Comparison of ENCODE assay signal across 8 mouse cellular contexts in the genomic region with DNA sequence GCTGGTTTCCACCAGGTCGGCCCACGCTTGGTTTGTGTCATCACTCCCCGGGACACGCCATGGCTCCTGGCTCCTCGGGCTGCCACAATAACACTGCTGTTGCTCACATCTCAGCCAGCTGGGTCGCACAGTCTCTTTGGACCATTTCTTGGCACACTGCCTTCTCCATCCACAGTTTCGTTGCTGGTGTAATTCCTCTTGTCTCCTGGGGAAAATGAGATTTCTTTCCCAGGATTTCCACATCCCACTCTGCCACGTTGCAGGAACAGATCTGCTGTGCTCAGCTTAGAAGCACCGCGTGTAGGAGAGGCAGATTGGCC. TPM values are rescaled to one million over a fixed set of nuclear protein-coding genes. Genes with fewer than 3 reads are reported as not detected.
A peak's percentile ranks its signal among the peaks of the same experiment; 100 is the strongest.
DNase-seq lines count a peak whose midpoint lies in the region; ATAC-seq and TF ChIP-seq lines count a peak whose summit lies in the region.

No protein-coding gene starts in this region.

- DNase-seq in adrenal gland, postnatal 25 days, result peak; percentile 69
- DNase-seq in heart, postnatal 0 days (ENCODE audit: low spot score), result peak; percentile 78
- peak; percentile 68 to 75 for DNase-seq in layer of hippocampus, adult 18-20 months (ENCODE audit: low spot score in 2 of 2)
- peak; percentile 85 for DNase-seq in right cerebral cortex, adult 18-20 months
- DNase-seq in c-Kit-positive CD71-positive TER-119-positive erythroid progenitor cells, embryonic 14.5 days (ENCODE audit: low spot score), result no peak

- peak overlapping the region; percentile 99 for H3K9ac ChIP-seq in forebrain, embryonic 15.5 days (replicated peaks)
- H3K9ac ChIP-seq in heart, postnatal 0 days (replicated peaks; ENCODE audit: low read depth, low read length), result peak overlapping the region; percentile 97
- peak overlapping the region; percentile 100 for H3K9ac ChIP-seq in lung, embryonic 16.5 days (ENCODE audit: low read length)

- TF ChIP-seq CTCF in E14TG2a.4 (conservative IDR thresholded peaks at IDR 0.05; ENCODE audit: low read length), result no peak
- no peak for TF ChIP-seq CTCF in heart, postnatal 0 days (IDR thresholded peaks at IDR 0.05; ENCODE audit: low read depth)

- 6% methylated on average over 10 of the region's 10 CpGs for WGBS in forebrain, embryonic 15.5 days
- 6% methylated on average over 10 of the region's 10 CpGs for WGBS in heart, postnatal 0 days
- WGBS in lung, embryonic 16.5 days, result 11% methylated on average over 10 of the region's 10 CpGs

- H3K4me2 ChIP-seq in forebrain, embryonic 15.5 days (replicated peaks), result peak overlapping the region; percentile 88
- H3K4me2 ChIP-seq in heart, postnatal 0 days (ENCODE audit: low read depth, low read length), result peak overlapping the region; percentile 84
- peak overlapping the region; percentile 96 for H3K4me2 ChIP-seq in lung, embryonic 16.5 days (ENCODE audit: low read depth, low read length)

- peaks cover 6% of the 10 kb centered on the region for H3K36me3 ChIP-seq in E14TG2a.4 (ENCODE audit: insufficient read depth, low read length)
- H3K36me3 ChIP-seq in forebrain, embryonic 15.5 days, result no peaks in the 10 kb centered on the region
- H3K36me3 ChIP-seq in heart, postnatal 0 days (replicated peaks; ENCODE audit: control insufficient read depth, insufficient read depth, low read length), result no peaks in the 10 kb centered on the region
- H3K36me3 ChIP-seq in lung, embryonic 16.5 days (ENCODE audit: control insufficient read depth, insufficient read depth, low read length), result no peaks in the 10 kb centered on the region

- ATAC-seq in forebrain, embryonic 15.5 days (replicated peaks), result peak; percentile 27
- peak; percentile 10; the same call in 1 of the 2 replicates for ATAC-seq in heart, postnatal 0 days (ENCODE audit: insufficient read depth, low read depth)
- ATAC-seq in lung, embryonic 16.5 days (ENCODE audit: low read depth), result no peak

- H3K4me3 ChIP-seq in E14TG2a.4 (replicated peaks; ENCODE audit: low read length), result peak overlapping the region; percentile 91
- peak overlapping the region; percentile 95 for H3K4me3 ChIP-seq in forebrain, embryonic 15.5 days
- H3K4me3 ChIP-seq in heart, postnatal 0 days (ENCODE audit: low read depth, low read length), result peak overlapping the region; percentile 90
- H3K4me3 ChIP-seq in lung, embryonic 16.5 days (ENCODE audit: low read length), result peak overlapping the region; percentile 95

- peak overlapping the region; percentile 100 for H3K27ac ChIP-seq in forebrain, embryonic 15.5 days (replicated peaks)
- peak overlapping the region; percentile 98 for H3K27ac ChIP-seq in heart, postnatal 0 days (ENCODE audit: low read depth)
- H3K27ac ChIP-seq in lung, embryonic 16.5 days (ENCODE audit: low read length), result peak overlapping the region; percentile 99

- no peak for TF ChIP-seq EP300 in heart, postnatal 0 days (IDR thresholded peaks at IDR 0.05; ENCODE audit: low read depth)

- H3K27me3 ChIP-seq in E14TG2a.4 (ENCODE audit: insufficient read depth, low read length), result no peaks in the 10 kb centered on the region
- H3K27me3 ChIP-seq in forebrain, embryonic 15.5 days, result no peaks in the 10 kb centered on the region
- no peaks in the 10 kb centered on the region for H3K27me3 ChIP-seq in heart, postnatal 0 days (ENCODE audit: control insufficient read depth, insufficient read depth, low read length)
- no peaks in the 10 kb centered on the region for H3K27me3 ChIP-seq in lung, embryonic 16.5 days (ENCODE audit: control insufficient read depth, insufficient read depth, low read depth, low read length)

- no peaks in the 10 kb centered on the region for H3K9me3 ChIP-seq in E14TG2a.4 (ENCODE audit: low read length)
- H3K9me3 ChIP-seq in forebrain, embryonic 15.5 days, result no peaks in the 10 kb centered on the region
- no peaks in the 10 kb centered on the region for H3K9me3 ChIP-seq in heart, postnatal 0 days (replicated peaks; ENCODE audit: control insufficient read depth, low read length)
- no peaks in the 10 kb centered on the region for H3K9me3 ChIP-seq in lung, embryonic 16.5 days (ENCODE audit: control insufficient read depth, low read length)

- H3K4me1 ChIP-seq in E14TG2a.4 (replicated peaks; ENCODE audit: low read depth, low read length), result peaks cover 51% of the 10 kb centered on the region
- H3K4me1 ChIP-seq in forebrain, embryonic 15.5 days, result peaks cover 19% of the 10 kb centered on the region
- H3K4me1 ChIP-seq in heart, postnatal 0 days (ENCODE audit: control insufficient read depth, insufficient read depth), result peaks cover 5% of the 10 kb centered on the region; the same call in 1 of the 2 replicates
- H3K4me1 ChIP-seq in lung, embryonic 16.5 days (replicated peaks; ENCODE audit: control insufficient read depth, insufficient read depth, low read length), result peaks cover 13% of the 10 kb centered on the region

RNA-seq across cellular contexts. Expression of a gene that starts 1.1 kb away (rescaled TPM):
- total RNA-seq in adrenal gland, postnatal 25 days (2021), result 113 and 116 TPM in 2 replicates
- 105 and 107 TPM in 2 replicates for polyA plus RNA-seq in forebrain, embryonic 15.5 days (2015; fragmentation: Nextera tagmentation; extraction: Ambion mirVana)
- total RNA-seq in heart, postnatal 0 days (2014; rRNA removed; ENCODE audit: low replicate concordance), result 30.8 and 34.5 TPM in 2 replicates
- 36.5 and 42.5 TPM in 2 replicates for polyA plus RNA-seq in heart, postnatal 0 days (2015; fragmentation: Nextera tagmentation; extraction: Ambion mirVana)
- 100 to 1,000 TPM; 131 to 135 TPM for total RNA-seq in layer of hippocampus, adult 18-20 months (2021)
- polyA plus RNA-seq in lung, embryonic 16.5 days (2015; fragmentation: Nextera tagmentation; extraction: Ambion mirVana), result 69.6 and 73.0 TPM in 2 replicates

RNA-seq across cellular contexts. Expression of a gene that starts 24.2 kb away (rescaled TPM):
- total RNA-seq in adrenal gland, postnatal 25 days (2021), result 53.6 and 62.4 TPM in 2 replicates
- polyA plus RNA-seq in forebrain, embryonic 15.5 days (2015; fragmentation: Nextera tagmentation; extraction: Ambion mirVana), result 27.6 and 29.5 TPM in 2 replicates
- total RNA-seq in heart, postnatal 0 days (2014; rRNA removed; ENCODE audit: low replicate concordance), result 32.5 and 36.2 TPM in 2 replicates
- polyA plus RNA-seq in heart, postnatal 0 days (2015; fragmentation: Nextera tagmentation; extraction: Ambion mirVana), result 5.2 and 5.4 TPM in 2 replicates
- total RNA-seq in layer of hippocampus, adult 18-20 months (2021), result 100 to 1,000 TPM; 168 to 171 TPM
- 11.1 and 11.6 TPM in 2 replicates for polyA plus RNA-seq in lung, embryonic 16.5 days (2015; fragmentation: Nextera tagmentation; extraction: Ambion mirVana)

RNA-seq across cellular contexts. Expression of a gene that starts 35.9 kb away (rescaled TPM):
- 50.6 and 63.0 TPM in 2 replicates for total RNA-seq in adrenal gland, postnatal 25 days (2021)
- 73.1 and 73.4 TPM in 2 replicates for polyA plus RNA-seq in forebrain, embryonic 15.5 days (2015; fragmentation: Nextera tagmentation; extraction: Ambion mirVana)
- total RNA-seq in heart, postnatal 0 days (2014; rRNA removed; ENCODE audit: low replicate concordance), result 57.4 and 61.7 TPM in 2 replicates
- polyA plus RNA-seq in heart, postnatal 0 days (2015; fragmentation: Nextera tagmentation; extraction: Ambion mirVana), result 29.8 and 30.1 TPM in 2 replicates
- total RNA-seq in layer of hippocampus, adult 18-20 months (2021), result 10 to 100 TPM; 62.3 to 67.6 TPM
- polyA plus RNA-seq in lung, embryonic 16.5 days (2015; fragmentation: Nextera tagmentation; extraction: Ambion mirVana), result 52.8 and 60.2 TPM in 2 replicates

RNA-seq across cellular contexts. Expression of a gene that starts 45.4 kb away (rescaled TPM):
- total RNA-seq in adrenal gland, postnatal 25 days (2021), result 1.0 and 1.8 TPM in 2 replicates
- polyA plus RNA-seq in forebrain, embryonic 15.5 days (2015; fragmentation: Nextera tagmentation; extraction: Ambion mirVana), result 1.9 and 2.6 TPM in 2 replicates
- total RNA-seq in heart, postnatal 0 days (2014; rRNA removed; ENCODE audit: low replicate concordance), result 1.9 and 7.5 TPM in 2 replicates
- polyA plus RNA-seq in heart, postnatal 0 days (2015; fragmentation: Nextera tagmentation; extraction: Ambion mirVana), result 1.3 and 3.1 TPM in 2 replicates
- under 1 TPM; 0.30 to 0.41 TPM for total RNA-seq in layer of hippocampus, adult 18-20 months (2021)
- polyA plus RNA-seq in lung, embryonic 16.5 days (2015; fragmentation: Nextera tagmentation; extraction: Ambion mirVana), result 8.9 and 18.2 TPM in 2 replicates

RNA-seq across cellular contexts. Expression of a gene that starts 52.1 kb away (rescaled TPM):
- total RNA-seq in adrenal gland, postnatal 25 days (2021), result 0.36 TPM in 1 of 2 replicates, not detected in the other
- polyA plus RNA-seq in forebrain, embryonic 15.5 days (2015; fragmentation: Nextera tagmentation; extraction: Ambion mirVana), result not detected in 2 replicates
- total RNA-seq in heart, postnatal 0 days (2014; rRNA removed; ENCODE audit: low replicate concordance), result 0.99 and 1.2 TPM in 2 replicates
- polyA plus RNA-seq in heart, postnatal 0 days (2015; fragmentation: Nextera tagmentation; extraction: Ambion mirVana), result 0.07 TPM in 2 replicates
- 1 to 10 TPM; 2.3 to 2.9 TPM for total RNA-seq in layer of hippocampus, adult 18-20 months (2021)
- polyA plus RNA-seq in lung, embryonic 16.5 days (2015; fragmentation: Nextera tagmentation; extraction: Ambion mirVana), result 0.05 and 0.08 TPM in 2 replicates
